Mouse (Mus musculus) macrophage (primary cell): ENCODE results near the gene Ceacam2. TPM values are rescaled to one million over a fixed set of nuclear protein-coding genes. Genes with fewer than 3 reads are reported as not detected.

Experiments used
- polyA plus RNA-seq: library from polyadenylated mRNA; stranded (reverse); fragments of 250-400 nt; gene quantifications from 3 replicates; pipeline ENCODE4 v1.2.4, GENCODE M21; 2018; ENCODE audit warnings: inconsistent platforms

Gene Ceacam2
- polyA plus RNA-seq, 1 experiment from 2014 or later: 0.19 TPM

Other genes with a start within 250 kb of the Ceacam2 start
- gene Pafah1b3, start 241.9 kb downstream of the Ceacam2 start, polyA plus RNA-seq: 7.4 to 20.7 TPM (median 14.3 TPM) in 3 replicates
- not detected in 3 replicates for gene Prr19, start 238.4 kb downstream of the Ceacam2 start, polyA plus RNA-seq
- gene Tmem145, start 233.8 kb downstream of the Ceacam2 start, polyA plus RNA-seq: not detected in 3 replicates
- 5.6 to 10.5 TPM (median 7.3 TPM) in 3 replicates for gene Megf8, start 222.7 kb downstream of the Ceacam2 start, polyA plus RNA-seq
- not detected in 3 replicates for gene Cnfn, start 170.1 kb downstream of the Ceacam2 start, polyA plus RNA-seq
- gene Lipe, start 141.1 kb downstream of the Ceacam2 start, polyA plus RNA-seq: 7.5 to 17.2 TPM (median 9.2 TPM) in 3 replicates
- gene Cxcl17, start 127.0 kb downstream of the Ceacam2 start, polyA plus RNA-seq: not detected in 3 replicates
- 5.5 to 15.5 TPM (median 10.5 TPM) in 3 replicates for gene Ceacam1, start 62.3 kb downstream of the Ceacam2 start, polyA plus RNA-seq
- not detected in 3 replicates for gene Erich4, start 76.0 kb upstream of the Ceacam2 start, polyA plus RNA-seq
- gene Dmac2, start 79.6 kb upstream of the Ceacam2 start, polyA plus RNA-seq: 13.2 to 21.2 TPM (median 16.4 TPM) in 3 replicates
- gene B3gnt8, start 86.8 kb upstream of the Ceacam2 start, polyA plus RNA-seq: 21.5 to 44.1 TPM (median 21.7 TPM) in 3 replicates
- gene Bckdha, start 119.1 kb upstream of the Ceacam2 start, polyA plus RNA-seq: 16.8 to 34.2 TPM (median 16.9 TPM) in 3 replicates
- 8.2 to 37.9 TPM (median 20.7 TPM) in 3 replicates for gene Exosc5, start 119.3 kb upstream of the Ceacam2 start, polyA plus RNA-seq
- 0.25 to 0.59 TPM (median 0.32 TPM) in 3 replicates for gene Tmem91, start 135.3 kb upstream of the Ceacam2 start, polyA plus RNA-seq
- gene B9d2, start 140.9 kb upstream of the Ceacam2 start, polyA plus RNA-seq: 6.8 to 17.7 TPM (median 9.7 TPM) in 3 replicates
- 329 to 471 TPM (median 343 TPM) in 3 replicates for gene Tgfb1, start 147.1 kb upstream of the Ceacam2 start, polyA plus RNA-seq
- 21.9 to 33.1 TPM (median 32.9 TPM) in 3 replicates for gene Ccdc97, start 179.2 kb upstream of the Ceacam2 start, polyA plus RNA-seq
- gene Hnrnpul1, start 214.9 kb upstream of the Ceacam2 start, polyA plus RNA-seq: 94.5 to 149 TPM (median 100 TPM) in 3 replicates
- gene Axl, start 248.8 kb upstream of the Ceacam2 start, polyA plus RNA-seq: 47.8 to 96.5 TPM (median 55.0 TPM) in 3 replicates